Mouse (Mus musculus) intestine, embryonic 15.5 days (tissue): Measurements from ENCODE around the gene Pex3. TPM values are rescaled to one million over a fixed set of nuclear protein-coding genes. Genes with fewer than 3 reads are reported as not detected.
"Not testable (repeated sequence)": the region's sequence is repeated elsewhere in the genome, so short reads cannot be mapped to it uniquely, and the experiment has no call there.

Source experiments
- ATAC-seq: fragments of 200-750 bp; cut with Nextera tagmentation; 2 replicates; pipeline ENCODE4 v1.8.0; 2017; ENCODE audit warnings: moderate TSS enrichment, moderate library complexity
- H3K27ac ChIP-seq: fragments of 300-500 bp; sonication (generic); 2 replicates; pipeline ENCODE4 v1.5.1; 2015; ENCODE audit warnings: mild to moderate bottlenecking, inconsistent platforms
- H3K27me3 ChIP-seq: fragments of 300-500 bp; sonication (generic); replicated peaks from 2 replicates; pipeline ENCODE4 v1.6.1; 2015; ENCODE audit warnings: inconsistent platforms
- H3K36me3 ChIP-seq: fragments of 300-500 bp; sonication (generic); 2 replicates; pipeline ENCODE4 v1.6.1; 2015; ENCODE audit warnings: inconsistent platforms
- H3K4me1 ChIP-seq: fragments of 300-500 bp; sonication (generic); replicated peaks from 2 replicates; pipeline ENCODE4 v1.6.1; 2015; ENCODE audit warnings: inconsistent platforms
- H3K4me2 ChIP-seq: fragments of 300-500 bp; sonication (generic); replicated peaks from 2 replicates; pipeline ENCODE4 v1.6.1; 2015; ENCODE audit warnings: mild to moderate bottlenecking, inconsistent platforms
- H3K4me3 ChIP-seq: fragments of 300-500 bp; sonication (generic); replicated peaks from 2 replicates; pipeline ENCODE4 v1.5.1; 2015; ENCODE audit warnings: inconsistent platforms
- H3K9ac ChIP-seq: fragments of 300-500 bp; sonication (generic); 2 replicates; pipeline ENCODE4 v1.6.1; 2015; ENCODE audit warnings: inconsistent platforms
- H3K9me3 ChIP-seq: fragments of 300-500 bp; sonication (generic); 2 replicates; pipeline ENCODE4 v1.6.1; 2016; ENCODE audit warnings: inconsistent platforms
- WGBS: fragments of 180-500 bp; shearing (Covaris S2); methylation state at CpG from one replicate; pipeline ENCODE4 v1.1.7; 2015; 5-methylcytosine and 5-hydroxymethylcytosine counted together
- polyA plus RNA-seq: library from polyadenylated mRNA; unstranded; fragments of >200 nt; fragmentation: Nextera tagmentation; extraction: Ambion mirVana; gene quantifications from 2 replicates; pipeline ENCODE4 v1.2.1, GENCODE M21; 2015

The Pex3 gene
- polyA plus RNA-seq, 1 experiment from 2014 or later = 21.0 TPM

- H3K9me3 ChIP-seq = no peaks in the 10 kb centered on the region
- H3K27me3 ChIP-seq = no peaks in the 10 kb centered on the region
- no peak overlapping the region for H3K4me3 ChIP-seq
- H3K4me1 ChIP-seq = no peaks in the 10 kb centered on the region
- H3K4me2 ChIP-seq = no peak overlapping the region
- no peak for ATAC-seq
- 0 out of 2 replicates have a peak, but pooled peaks cover under 1% of the 10 kb centered on the region for H3K36me3 ChIP-seq
- H3K9ac ChIP-seq = no peak overlapping the region
- 43% methylated on average over 4 of the region's 4 CpGs for WGBS
- H3K27ac ChIP-seq = no peak overlapping the region
Observed at GRCm38 (mm10) chr10:13521857-13522256, 31.1 kb downstream of the Pex3 start.

DNA sequence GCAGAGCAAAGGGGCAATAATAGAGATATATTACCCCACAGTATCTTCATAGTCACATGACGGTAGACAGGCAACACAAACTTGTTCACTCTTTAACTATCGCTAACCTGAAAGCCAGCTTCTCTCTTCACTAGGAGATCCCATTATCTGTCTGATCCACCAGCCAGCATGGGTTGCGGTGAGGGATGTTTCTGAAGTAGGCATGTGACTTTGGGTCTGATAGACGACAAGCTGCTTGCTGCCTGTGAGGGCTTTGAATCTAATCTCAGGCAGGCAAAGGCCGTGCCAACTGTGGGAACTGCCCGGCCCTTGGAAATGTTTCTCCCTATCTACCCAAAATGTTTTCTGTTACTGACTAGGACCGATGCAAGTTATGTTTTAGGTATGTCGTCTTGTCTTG, 50.6 kb downstream of the Pex3 start:
- no peaks in the 10 kb centered on the region for H3K36me3 ChIP-seq
- H3K4me1 ChIP-seq = no peaks in the 10 kb centered on the region; the same call in none of the 2 replicates
- H3K4me3 ChIP-seq = no peak overlapping the region
- no peaks in the 10 kb centered on the region for H3K9me3 ChIP-seq
- peak overlapping the region; percentile 85; the same call in 1 of the 2 replicates for H3K4me2 ChIP-seq
- ATAC-seq = peak; percentile 11; the same call in 1 of the 2 replicates
- no peak overlapping the region for H3K9ac ChIP-seq
- 82% methylated on average over 8 of the region's 8 CpGs for WGBS
- H3K27ac ChIP-seq = no peak overlapping the region
- no peaks in the 10 kb centered on the region for H3K27me3 ChIP-seq

DNA sequence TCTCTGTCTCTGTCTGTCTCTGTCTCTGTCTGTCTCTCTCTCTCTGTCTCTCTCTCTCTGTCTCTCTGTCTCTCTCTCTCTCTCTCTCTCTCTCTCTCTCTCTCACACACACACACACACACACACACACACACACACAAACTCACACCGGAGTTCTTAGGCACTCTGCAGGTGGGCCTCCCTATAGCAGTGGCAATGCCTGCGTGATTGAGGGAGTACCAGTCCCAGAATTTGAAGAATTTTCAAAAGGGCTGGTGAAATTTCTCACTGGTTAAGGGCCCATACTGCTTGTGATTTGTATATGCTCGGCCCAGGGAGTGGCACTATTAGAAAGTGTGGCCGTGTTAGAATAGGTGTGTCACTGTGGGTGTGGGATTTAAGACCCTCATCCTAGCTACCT, 51.4 kb downstream of the Pex3 start:
- not testable (repeated sequence) for H3K27ac ChIP-seq, H3K4me1 ChIP-seq, H3K27me3 ChIP-seq, H3K36me3 ChIP-seq, H3K9me3 ChIP-seq
- 40% methylated on average over 4 of the region's 4 CpGs for WGBS
- peak overlapping the region; percentile 64 for H3K4me3 ChIP-seq
- H3K4me2 ChIP-seq = peak overlapping the region; percentile 85
- 0 out of 2 replicates have a peak, but pooled peaks have one; percentile 10 for ATAC-seq
- peak overlapping the region; percentile 65 for H3K9ac ChIP-seq

GRCm38 (mm10) chr10:13500938-13501496, 51.9 kb downstream of the Pex3 start:
- peak; percentile 98 for ATAC-seq
- WGBS = under 1% methylated on average over 30 of the region's 30 CpGs

DNA sequence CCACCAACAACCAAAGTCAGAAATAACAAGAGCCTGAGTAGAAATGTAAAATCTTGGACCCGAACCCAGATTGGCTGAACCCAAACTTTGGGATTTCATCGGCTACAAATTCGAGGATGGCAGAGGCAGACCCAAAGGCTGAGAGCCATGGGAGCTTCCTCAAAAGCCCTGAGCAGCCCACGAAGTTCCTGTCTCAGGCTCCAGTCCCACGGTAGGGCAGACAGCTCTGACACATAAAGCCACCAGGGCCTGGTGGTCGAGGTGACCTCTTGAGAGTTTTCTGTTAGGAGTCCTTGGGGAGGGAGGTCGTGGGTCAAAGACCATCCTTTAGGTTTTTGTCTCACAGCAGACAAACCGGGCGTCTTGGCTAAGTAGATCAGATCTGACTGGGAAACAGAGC, 52.5 kb downstream of the Pex3 start:
- Histone ChIP-seq H3K4me1 (no peaks in the 10 kb centered on the region; the same call in none of the 2 replicates), H3K9ac (no peak overlapping the region), H3K36me3 (no peaks in the 10 kb centered on the region), H3K4me3 (peak overlapping the region; percentile 64; the same call in 1 of the 2 replicates), H3K4me2 (peak overlapping the region; percentile 85), H3K27ac (peak overlapping the region; percentile 34; the same call in 1 of the 2 replicates), H3K27me3 (no peaks in the 10 kb centered on the region), H3K9me3 (no peaks in the 10 kb centered on the region)
- peak; percentile 32; the same call in 1 of the 2 replicates for ATAC-seq
- 47% methylated on average over 9 of the region's 9 CpGs for WGBS

More at GRCm38 (mm10) chr10:13500938-13501496, 51.9 kb downstream of the Pex3 start:
- H3K9me3 ChIP-seq = no peaks in the 10 kb centered on the region
- H3K4me1 ChIP-seq = no peaks in the 10 kb centered on the region; the same call in none of the 2 replicates
- H3K27ac ChIP-seq = peak overlapping the region; percentile 34; the same call in 1 of the 2 replicates
- H3K36me3 ChIP-seq = no peaks in the 10 kb centered on the region
- H3K27me3 ChIP-seq = no peaks in the 10 kb centered on the region
- H3K4me3 ChIP-seq = peak overlapping the region; percentile 64
- peak overlapping the region; percentile 85 for H3K4me2 ChIP-seq
- H3K9ac ChIP-seq = peak overlapping the region; percentile 65

DNA sequence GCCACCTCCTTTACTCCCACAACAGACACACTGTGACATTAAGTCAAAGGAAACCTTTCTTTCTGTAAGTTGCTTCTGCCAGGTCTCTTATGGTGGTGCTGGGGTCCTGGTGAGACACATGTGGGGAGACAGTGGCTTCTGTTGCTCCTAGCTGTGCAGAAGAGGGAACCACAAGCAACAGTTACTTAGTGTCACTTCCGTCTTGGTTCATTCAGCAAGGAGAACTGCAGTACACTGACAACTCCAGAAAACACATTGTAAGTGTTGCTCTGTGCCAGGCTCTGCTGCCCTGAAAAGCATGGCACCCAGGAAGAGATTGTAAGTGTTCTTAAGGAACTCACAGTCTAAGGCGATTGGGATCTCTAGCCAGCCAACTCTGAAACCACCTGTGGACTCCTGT, 53.6 kb downstream of the Pex3 start, which contains the start of gene Fuca2:
Gene Fuca2 (plus strand): TSS at position 210 of the 400 bp plus-strand sequence.
- no peaks in the 10 kb centered on the region for H3K36me3 ChIP-seq
- H3K4me2 ChIP-seq = peak within 1 kb of the TSS; percentile 85; the same call in 1 of the 2 replicates
- no peaks in the 10 kb centered on the region; the same call in none of the 2 replicates for H3K4me1 ChIP-seq
- WGBS = 79% methylated on average over 2 of the region's 2 CpGs
- H3K9me3 ChIP-seq = no peaks in the 10 kb centered on the region
- H3K4me3 ChIP-seq = no peak within 1 kb of the TSS
- ATAC-seq = no peak
- H3K27ac ChIP-seq = no peak within 1 kb of the TSS
- H3K9ac ChIP-seq = no peak within 1 kb of the TSS
- H3K27me3 ChIP-seq = no peaks in the 10 kb centered on the region

DNA sequence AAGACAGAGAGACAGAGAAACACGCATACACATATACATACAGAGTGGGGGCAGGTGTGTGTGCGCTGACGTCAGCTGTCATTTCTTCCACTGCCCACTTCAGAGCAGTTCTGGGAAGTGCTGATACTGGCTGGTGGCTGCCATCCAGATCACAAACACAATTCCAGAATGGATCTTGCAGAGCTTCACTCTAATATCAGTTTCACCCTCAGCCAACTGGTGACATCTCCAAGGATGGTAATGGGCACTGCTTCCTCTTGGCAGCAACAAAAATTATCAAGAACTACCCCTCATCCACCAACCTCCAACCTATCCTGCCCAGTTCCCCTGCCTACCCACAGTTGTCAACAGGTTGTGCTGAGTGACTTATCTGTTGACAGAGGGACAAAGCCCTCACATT, 56.6 kb downstream of the Pex3 start:
- Histone ChIP-seq H3K27ac (no peak overlapping the region), H3K9me3 (no peaks in the 10 kb centered on the region), H3K36me3 (no peaks in the 10 kb centered on the region), H3K27me3 (no peaks in the 10 kb centered on the region), H3K4me3 (no peak overlapping the region), H3K9ac (no peak overlapping the region), H3K4me1 (no peaks in the 10 kb centered on the region; the same call in none of the 2 replicates), H3K4me2 (no peak overlapping the region)
- no peak for ATAC-seq
- 86% methylated on average over 3 of the region's 3 CpGs for WGBS

GRCm38 (mm10) chr10:13493978-13494686, 58.8 kb downstream of the Pex3 start:
- Histone ChIP-seq H3K27me3 (no peaks in the 10 kb centered on the region), H3K9ac (no peak overlapping the region), H3K4me3 (no peak overlapping the region), H3K36me3 (no peaks in the 10 kb centered on the region), H3K4me2 (no peak overlapping the region), H3K27ac (no peak overlapping the region), H3K9me3 (no peaks in the 10 kb centered on the region), H3K4me1 (no peaks in the 10 kb centered on the region)
- ATAC-seq = peak; percentile 87
- WGBS = 80% methylated on average over 9 of the region's 9 CpGs

DNA sequence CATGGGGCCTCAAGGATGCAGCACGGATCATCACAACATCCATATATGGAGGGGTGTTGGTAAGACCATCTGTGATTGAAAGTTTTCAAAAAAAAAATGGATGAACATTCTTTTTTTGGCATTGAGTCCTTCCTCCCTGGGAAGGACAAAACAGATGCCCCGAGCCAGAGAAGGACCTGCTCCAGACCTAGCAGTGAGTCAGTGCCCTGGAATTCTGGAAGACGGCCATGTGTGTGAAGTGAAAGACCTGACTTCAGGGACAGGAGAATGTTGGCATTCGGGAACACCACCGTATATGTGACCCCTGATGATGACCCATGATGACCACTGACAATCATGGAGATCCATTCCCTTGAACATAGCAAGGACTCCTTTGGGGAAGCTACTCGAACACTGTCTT, 63.3 kb downstream of the Pex3 start:
- 72% methylated on average over 6 of the region's 6 CpGs for WGBS
- Histone ChIP-seq H3K36me3 (no peaks in the 10 kb centered on the region), H3K27me3 (no peaks in the 10 kb centered on the region), H3K27ac (no peak overlapping the region), H3K4me3 (no peak overlapping the region), H3K4me2 (no peak overlapping the region), H3K9me3 (no peaks in the 10 kb centered on the region), H3K9ac (no peak overlapping the region), H3K4me1 (no peaks in the 10 kb centered on the region)
- no peak for ATAC-seq

- 72% methylated on average over 4 of the region's 4 CpGs for WGBS
- no peaks in the 10 kb centered on the region for H3K27me3 ChIP-seq
- no peaks in the 10 kb centered on the region for H3K4me1 ChIP-seq
- no peak overlapping the region for H3K4me3 ChIP-seq
- no peak for ATAC-seq
- no peak overlapping the region for H3K4me2 ChIP-seq
- no peaks in the 10 kb centered on the region for H3K36me3 ChIP-seq
- no peak overlapping the region for H3K27ac ChIP-seq
- H3K9me3 ChIP-seq = no peaks in the 10 kb centered on the region
- H3K9ac ChIP-seq = no peak overlapping the region
Observed at GRCm38 (mm10) chr10:13485958-13486357, 67.0 kb downstream of the Pex3 start.

GRCm38 (mm10) chr10:13479341-13479740, 73.6 kb downstream of the Pex3 start:
- ATAC-seq = no peak
- WGBS = 79% methylated on average over 6 of the region's 6 CpGs

DNA sequence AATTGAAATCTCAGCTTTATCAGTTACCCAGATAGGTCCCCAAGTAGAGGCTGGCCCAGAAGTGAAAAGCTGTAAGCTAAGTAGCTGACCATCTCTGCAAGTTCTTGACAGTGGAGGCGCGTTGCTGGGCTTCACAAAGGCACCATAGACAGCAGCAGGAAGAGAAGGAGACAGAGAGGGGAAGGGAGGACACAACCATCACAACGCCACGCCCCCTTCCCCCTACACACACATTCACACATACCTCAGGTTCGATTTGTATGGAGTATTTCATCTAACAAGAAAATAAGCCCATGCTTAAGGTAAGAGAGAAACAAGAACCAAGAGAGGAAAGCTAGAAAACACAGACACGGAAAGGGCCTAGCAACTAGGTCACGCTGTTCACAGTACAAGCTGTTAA, 77.8 kb downstream of the Pex3 start:
- Histone ChIP-seq H3K9me3 (no peaks in the 10 kb centered on the region), H3K4me1 (peaks cover 15% of the 10 kb centered on the region; the same call in 1 of the 2 replicates), H3K27ac (no peak overlapping the region), H3K36me3 (no peaks in the 10 kb centered on the region), H3K9ac (no peak overlapping the region), H3K4me2 (peak overlapping the region; percentile 98), H3K27me3 (no peaks in the 10 kb centered on the region), H3K4me3 (no peak overlapping the region; the same call in 1 of the 2 replicates)
- WGBS = 40% methylated on average over 7 of the region's 7 CpGs
- ATAC-seq = no peak

More at GRCm38 (mm10) chr10:13479341-13479740, 73.6 kb downstream of the Pex3 start:
- Histone ChIP-seq H3K27ac (no peak overlapping the region), H3K9ac (no peak overlapping the region), H3K9me3 (no peaks in the 10 kb centered on the region), H3K4me3 (no peak overlapping the region), H3K4me1 (peaks cover 8% of the 10 kb centered on the region; the same call in 1 of the 2 replicates), H3K27me3 (no peaks in the 10 kb centered on the region), H3K36me3 (no peaks in the 10 kb centered on the region), H3K4me2 (no peak overlapping the region)
